Mouse (Mus musculus) liver, embryonic 15.5 days (tissue): ENCODE measurements around the gene Sco1. TPM values are rescaled to one million over a fixed set of nuclear protein-coding genes. Genes with fewer than 3 reads are reported as not detected.

ENCODE experiments used
- ATAC-seq: fragments of 200-750 bp; cut with Nextera tagmentation; 2 replicates; pipeline ENCODE4 v1.8.0; 2017; ENCODE audit warnings: moderate number of reproducible peaks, mild to moderate bottlenecking, moderate library complexity; ENCODE audit not compliant: insufficient read depth
- H3K27ac ChIP-seq: fragments of 300-500 bp; sonication (generic); replicated peaks from 2 replicates; pipeline ENCODE4 v1.5.1; 2015; ENCODE audit warnings: mild to moderate bottlenecking, inconsistent platforms
- H3K27me3 ChIP-seq: fragments of 300-500 bp; sonication (generic); 2 replicates; pipeline ENCODE4 v1.6.1; 2015; ENCODE audit warnings: mild to moderate bottlenecking, inconsistent platforms
- H3K36me3 ChIP-seq: fragments of 300-500 bp; sonication (generic); replicated peaks from 2 replicates; pipeline ENCODE4 v1.6.1; 2015; ENCODE audit warnings: moderate library complexity, mild to moderate bottlenecking, inconsistent platforms
- H3K4me1 ChIP-seq: fragments of 300-500 bp; sonication (generic); replicated peaks from 2 replicates; pipeline ENCODE4 v1.6.1; 2015; ENCODE audit warnings: inconsistent platforms
- H3K4me2 ChIP-seq: fragments of 300-500 bp; sonication (generic); 2 replicates; pipeline ENCODE4 v1.6.1; 2015; ENCODE audit warnings: moderate library complexity, mild to moderate bottlenecking, inconsistent platforms
- H3K4me3 ChIP-seq: fragments of 300-500 bp; sonication (generic); replicated peaks from 2 replicates; pipeline ENCODE4 v1.5.1; 2015; ENCODE audit warnings: mild to moderate bottlenecking, inconsistent platforms
- H3K9ac ChIP-seq: fragments of 300-500 bp; sonication (generic); 2 replicates; pipeline ENCODE4 v1.6.1; 2015; ENCODE audit warnings: moderate library complexity, mild to moderate bottlenecking, inconsistent platforms
- H3K9me3 ChIP-seq: fragments of 300-500 bp; sonication (generic); replicated peaks from 2 replicates; pipeline ENCODE4 v1.6.1; 2016; ENCODE audit warnings: inconsistent platforms
- WGBS: fragments of 180-500 bp; shearing (Covaris S2); methylation state at CpG from one replicate; pipeline ENCODE4 v1.1.7; 2015; ENCODE audit warnings: mixed read lengths; ENCODE audit not compliant: insufficient replicate concordance; 5-methylcytosine and 5-hydroxymethylcytosine counted together
- polyA plus RNA-seq: library from polyadenylated mRNA; unstranded; fragments of >200 nt; fragmentation: Nextera tagmentation; extraction: Ambion mirVana; gene quantifications from 2 replicates; pipeline ENCODE4 v1.2.1, GENCODE M21; 2015

The Sco1 gene
- polyA plus RNA-seq: 5.9 and 6.7 TPM in 2 replicates

GRCm38 (mm10) chr11:67052321-67052952 lies at the start of gene Sco1, which contains the start of gene Adprm:
Sco1 (plus strand) TSS chr11:67052670.
Adprm (minus strand) TSS chr11:67052594.
- H3K4me3 ChIP-seq: peak within 1 kb of the TSS; percentile 88
- peak within 1 kb of the TSS; percentile 89 for H3K4me2 ChIP-seq
- H3K9ac ChIP-seq: peak within 1 kb of the TSS; percentile 83
- WGBS: under 1% methylated on average over 50 of the region's 50 CpGs
- ATAC-seq: peak; percentile 94
- peaks cover 24% of the 10 kb centered on the region for H3K36me3 ChIP-seq
- no peaks in the 10 kb centered on the region for H3K9me3 ChIP-seq
- H3K27ac ChIP-seq: peak within 1 kb of the TSS; percentile 84
- H3K27me3 ChIP-seq: no peaks in the 10 kb centered on the region
- peaks cover 25% of the 10 kb centered on the region for H3K4me1 ChIP-seq

DNA sequence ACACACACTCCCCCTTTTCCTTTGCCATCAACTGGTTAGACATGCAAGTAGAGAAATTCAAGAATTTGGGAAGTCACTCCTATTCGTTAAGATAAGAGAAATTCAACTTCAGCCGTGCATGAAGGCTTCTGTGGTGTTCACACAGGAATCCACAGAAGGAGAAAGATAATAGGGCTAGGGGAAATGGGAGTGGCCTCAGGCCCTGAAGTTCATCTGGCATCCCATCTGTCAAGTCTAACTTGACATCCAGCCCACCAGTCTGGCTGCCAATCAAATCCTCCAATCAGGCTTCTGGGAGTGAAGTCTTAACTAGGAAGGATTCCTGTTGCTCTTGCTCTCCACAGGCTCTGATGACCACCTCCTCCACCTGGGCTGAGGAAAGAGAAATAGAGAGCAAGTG lies 49.6 kb upstream of the Sco1 start:
- 2% methylated on average over 2 of the region's 2 CpGs for WGBS
- Histone ChIP-seq H3K9me3 (no peaks in the 10 kb centered on the region), H3K36me3 (no peaks in the 10 kb centered on the region), H3K4me1 (no peaks in the 10 kb centered on the region), H3K4me3 (no peak overlapping the region), H3K4me2 (no peak overlapping the region), H3K27ac (no peak overlapping the region), H3K9ac (no peak overlapping the region), H3K27me3 (no peaks in the 10 kb centered on the region)
- ATAC-seq: no peak

- Histone ChIP-seq H3K27ac (no peak overlapping the region), H3K4me1 (no peaks in the 10 kb centered on the region), H3K9me3 (no peaks in the 10 kb centered on the region), H3K36me3 (no peaks in the 10 kb centered on the region), H3K27me3 (no peaks in the 10 kb centered on the region; the same call in 1 of the 2 replicates), H3K9ac (no peak overlapping the region), H3K4me3 (no peak overlapping the region), H3K4me2 (no peak overlapping the region)
- WGBS: 73% methylated on average over 8 of the region's 8 CpGs
- ATAC-seq: no peak
Measured at GRCm38 (mm10) chr11:67007961-67008360, 44.5 kb upstream of the Sco1 start.

DNA sequence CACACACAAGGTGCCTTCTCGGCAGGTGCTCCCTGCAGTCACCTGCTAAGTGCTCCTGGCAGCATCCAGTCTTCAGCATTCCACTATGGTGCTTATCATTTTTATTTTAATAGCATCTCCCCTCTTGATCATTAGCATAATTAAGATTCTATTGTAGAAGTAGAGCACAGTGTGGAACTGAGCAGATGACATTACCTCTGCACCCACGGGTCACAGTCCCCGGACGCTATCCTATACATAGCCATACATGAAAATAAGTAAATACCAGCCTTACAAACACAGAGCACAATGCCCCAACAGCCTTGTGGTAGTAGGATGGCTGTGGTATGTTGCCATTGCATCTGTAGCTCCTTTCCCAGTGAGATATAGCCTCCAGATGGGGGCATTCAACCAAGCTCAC lies 43.9 kb upstream of the Sco1 start:
- Histone ChIP-seq H3K4me3 (no peak overlapping the region), H3K4me1 (no peaks in the 10 kb centered on the region), H3K9me3 (no peaks in the 10 kb centered on the region), H3K36me3 (no peaks in the 10 kb centered on the region), H3K27me3 (no peaks in the 10 kb centered on the region; the same call in 1 of the 2 replicates), H3K9ac (no peak overlapping the region), H3K4me2 (no peak overlapping the region), H3K27ac (no peak overlapping the region)
- 82% methylated on average over 4 of the region's 4 CpGs for WGBS
- ATAC-seq: no peak

DNA sequence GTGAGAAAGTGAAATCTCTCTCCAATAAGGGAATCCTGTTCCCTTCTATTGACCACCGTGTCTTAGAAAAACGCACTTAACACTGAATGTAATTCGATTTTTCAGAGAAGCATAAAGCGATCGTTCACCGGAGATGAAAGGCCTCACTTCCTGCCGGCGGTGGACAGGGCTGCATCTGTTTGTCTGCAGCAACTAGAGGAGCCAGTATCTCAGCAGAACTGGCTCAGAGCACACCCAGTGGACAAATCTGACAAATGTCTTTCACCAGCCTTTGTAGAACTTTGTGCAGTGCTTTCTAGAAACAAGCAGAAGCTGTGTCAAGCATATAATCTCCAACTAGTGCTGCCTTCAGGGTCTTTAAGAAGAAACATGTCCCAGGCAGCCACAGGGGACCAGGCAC lies 42.0 kb upstream of the Sco1 start:
- Histone ChIP-seq H3K4me1 (no peaks in the 10 kb centered on the region), H3K9me3 (no peaks in the 10 kb centered on the region), H3K4me3 (no peak overlapping the region), H3K9ac (no peak overlapping the region), H3K36me3 (no peaks in the 10 kb centered on the region), H3K27ac (no peak overlapping the region), H3K4me2 (no peak overlapping the region), H3K27me3 (peaks cover 11% of the 10 kb centered on the region)
- 7% methylated on average over 8 of the region's 8 CpGs for whole genome bisulfite sequencing
- ATAC-seq: no peak

DNA sequence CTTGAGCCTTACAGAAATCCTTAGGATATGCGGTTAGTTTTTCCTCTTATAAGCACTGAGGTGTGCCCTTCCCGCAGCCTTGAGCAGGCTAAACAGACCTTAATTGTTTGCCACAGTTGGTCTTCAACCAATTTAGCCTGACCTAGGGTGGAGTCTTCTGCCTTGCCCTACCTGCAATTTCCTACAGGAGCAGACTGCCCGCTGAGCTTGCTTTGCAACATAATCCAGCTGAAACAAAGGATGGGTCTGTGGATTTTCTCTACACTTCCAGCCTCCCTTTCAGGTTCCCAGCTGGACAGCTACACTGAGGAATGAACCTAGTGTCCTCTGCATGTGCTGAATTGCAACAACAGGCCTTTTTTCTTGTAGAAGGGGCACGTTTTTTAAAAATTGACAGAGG lies 40.8 kb upstream of the Sco1 start:
- Histone ChIP-seq H3K4me1 (no peaks in the 10 kb centered on the region), H3K9me3 (no peaks in the 10 kb centered on the region), H3K27ac (no peak overlapping the region), H3K36me3 (no peaks in the 10 kb centered on the region), H3K4me2 (no peak overlapping the region), H3K27me3 (peaks cover 14% of the 10 kb centered on the region), H3K9ac (no peak overlapping the region), H3K4me3 (no peak overlapping the region)
- no peak for ATAC-seq
- WGBS: 43% methylated on average over 4 of the region's 4 CpGs

DNA sequence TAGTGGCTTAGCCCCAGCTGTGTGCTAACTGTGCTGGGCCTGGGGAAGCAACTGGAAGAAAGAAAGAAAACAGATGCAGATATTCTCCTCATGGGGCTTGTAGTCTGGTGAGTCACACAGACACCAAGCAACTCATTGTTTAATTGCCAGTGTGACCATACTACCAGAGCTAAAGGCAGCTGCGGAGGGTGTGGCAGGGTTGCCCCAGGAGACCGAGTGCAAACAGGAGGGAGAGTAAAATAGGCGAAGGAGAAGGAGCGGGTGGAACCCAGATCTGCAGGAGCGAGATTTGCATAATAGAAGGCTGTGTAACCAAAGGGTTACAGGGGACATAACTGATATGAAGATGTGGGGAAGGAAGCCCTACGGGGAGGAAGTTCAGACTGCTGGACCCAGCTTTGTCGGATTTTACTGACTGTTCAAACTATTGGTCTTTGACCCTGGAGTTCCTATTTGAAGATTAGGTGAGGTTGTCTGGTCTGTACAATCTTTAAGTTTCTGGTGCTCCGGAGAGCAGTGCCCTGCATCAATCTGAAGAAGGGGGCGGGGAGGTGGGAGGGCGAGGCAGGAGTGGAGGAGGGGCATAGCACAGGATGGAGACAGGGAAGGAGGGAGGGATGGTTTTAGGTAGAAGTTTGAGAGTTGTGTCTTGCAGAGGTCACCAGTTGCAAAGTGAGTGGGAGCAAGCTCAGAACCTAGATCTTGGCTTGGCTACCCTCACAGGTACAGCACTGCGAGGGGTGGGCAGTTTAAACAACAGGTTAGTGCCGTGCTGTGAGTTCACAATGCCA lies 34.5 kb upstream of the Sco1 start:
- peaks cover 5% of the 10 kb centered on the region; the same call in 1 of the 2 replicates for H3K4me1 ChIP-seq
- no peak overlapping the region for H3K9ac ChIP-seq
- 8% methylated on average over 12 of the region's 12 CpGs for WGBS
- no peak overlapping the region for H3K4me2 ChIP-seq
- H3K9me3 ChIP-seq: no peaks in the 10 kb centered on the region
- no peaks in the 10 kb centered on the region for H3K36me3 ChIP-seq
- no peak overlapping the region for H3K4me3 ChIP-seq
- peaks cover 46% of the 10 kb centered on the region for H3K27me3 ChIP-seq
- no peak overlapping the region for H3K27ac ChIP-seq
- no peak for ATAC-seq

DNA sequence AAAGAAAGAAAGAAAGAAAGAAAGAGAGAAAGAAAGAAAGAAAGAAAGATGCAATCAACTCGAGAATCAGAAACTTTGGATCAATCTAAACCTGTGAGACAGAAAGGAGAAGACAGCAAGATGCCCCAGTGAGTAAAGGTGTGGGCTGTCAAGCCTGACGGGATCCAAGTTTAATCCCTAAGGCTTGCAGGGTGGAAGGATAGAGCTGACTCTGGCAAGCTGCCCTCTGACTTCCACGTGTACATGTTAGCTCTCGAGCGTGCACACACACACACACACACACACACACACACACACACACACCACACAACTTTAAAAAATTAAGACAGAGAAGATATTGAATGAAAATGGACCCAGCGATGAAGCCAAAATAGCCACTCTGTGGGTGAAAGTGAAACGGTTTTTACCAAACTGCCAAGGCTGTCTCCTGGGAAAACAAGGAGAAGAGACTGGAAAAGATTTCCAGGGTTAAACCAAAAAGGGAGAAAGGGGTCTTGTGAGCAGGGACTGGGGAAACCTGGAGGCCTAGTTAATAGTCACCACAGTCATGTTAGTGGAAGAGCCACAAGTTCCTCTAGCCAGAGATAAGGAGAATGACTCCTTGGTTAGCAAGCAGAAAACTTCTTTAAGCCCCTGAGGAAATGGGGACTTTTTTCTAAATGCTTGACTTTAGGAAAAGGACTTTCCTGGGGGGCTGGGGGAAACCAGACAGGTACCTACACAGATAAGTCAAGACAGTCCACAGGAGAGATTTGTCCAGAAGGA lies 32.6 kb upstream of the Sco1 start:
- H3K9ac ChIP-seq: no peak overlapping the region
- ATAC-seq: no peak
- no peak overlapping the region for H3K4me2 ChIP-seq
- H3K9me3 ChIP-seq: no peaks in the 10 kb centered on the region
- H3K4me1 ChIP-seq: peaks cover 13% of the 10 kb centered on the region
- peaks cover 40% of the 10 kb centered on the region for H3K27me3 ChIP-seq
- no peaks in the 10 kb centered on the region for H3K36me3 ChIP-seq
- 44% methylated on average over 7 of the region's 7 CpGs for WGBS
- no peak overlapping the region for H3K27ac ChIP-seq
- no peak overlapping the region for H3K4me3 ChIP-seq

DNA sequence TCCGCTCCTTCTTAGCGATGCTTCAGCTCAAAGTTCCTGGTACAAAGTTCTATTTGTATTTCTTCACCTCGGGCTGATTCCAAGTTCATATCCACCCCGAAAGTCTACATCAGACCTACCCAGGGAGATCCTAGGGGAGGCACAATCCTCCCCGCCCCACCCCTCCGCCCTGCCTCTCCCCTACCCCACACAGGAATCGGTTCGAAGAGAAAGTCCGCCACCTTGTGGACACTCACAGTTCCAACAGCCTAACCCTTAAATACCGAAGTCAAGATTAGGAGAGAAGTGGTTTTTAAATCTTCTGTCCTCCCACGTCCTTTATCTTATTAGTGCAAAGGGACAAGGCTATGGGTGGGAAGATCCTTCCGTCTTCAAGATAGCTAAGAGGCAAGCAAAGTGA lies 31.5 kb upstream of the Sco1 start:
- Histone ChIP-seq H3K4me3 (no peak overlapping the region), H3K4me2 (0 out of 2 replicates have a peak overlapping the region, but pooled peaks have one; percentile 18), H3K36me3 (no peaks in the 10 kb centered on the region), H3K9ac (no peak overlapping the region), H3K9me3 (no peaks in the 10 kb centered on the region), H3K27me3 (peaks cover 36% of the 10 kb centered on the region), H3K27ac (no peak overlapping the region), H3K4me1 (peaks cover 22% of the 10 kb centered on the region)
- WGBS: 4% methylated on average over 12 of the region's 12 CpGs
- no peak for ATAC-seq

- WGBS: 68% methylated on average over 13 of the region's 13 CpGs
- H3K36me3 ChIP-seq: no peaks in the 10 kb centered on the region
- H3K27me3 ChIP-seq: peaks cover 36% of the 10 kb centered on the region
- H3K4me2 ChIP-seq: no peak overlapping the region
- H3K4me3 ChIP-seq: no peak overlapping the region
- no peaks in the 10 kb centered on the region for H3K9me3 ChIP-seq
- no peak for ATAC-seq
- no peak overlapping the region for H3K9ac ChIP-seq
- H3K4me1 ChIP-seq: peaks cover 22% of the 10 kb centered on the region
- no peak overlapping the region for H3K27ac ChIP-seq
Measured at GRCm38 (mm10) chr11:67022354-67023115, 29.9 kb upstream of the Sco1 start.
